Mouse (Mus musculus) layer of hippocampus, adult 18-20 months (tissue): ENCODE measurements around the gene Grik4. TPM values are rescaled to one million over a fixed set of nuclear protein-coding genes. Genes with fewer than 3 reads are reported as not detected.
A peak's percentile ranks its signal among the peaks of the same experiment; 100 is the strongest.

ENCODE experiments used
- DNase-seq, 2 experiments: peaks; one replicate each; pipeline ENCODE4 v3.0.0; 2022; ENCODE audit warnings: low spot score in 2 of 2
- total RNA-seq, 2 experiments: library from RNA; stranded (reverse); gene quantifications; 2 replicates each; pipeline ENCODE4 v1.2.3; 2021

Grik4 gene
- total RNA-seq, 2 experiments from 2014 or later: 50.7 to 54.9 TPM

DNA sequence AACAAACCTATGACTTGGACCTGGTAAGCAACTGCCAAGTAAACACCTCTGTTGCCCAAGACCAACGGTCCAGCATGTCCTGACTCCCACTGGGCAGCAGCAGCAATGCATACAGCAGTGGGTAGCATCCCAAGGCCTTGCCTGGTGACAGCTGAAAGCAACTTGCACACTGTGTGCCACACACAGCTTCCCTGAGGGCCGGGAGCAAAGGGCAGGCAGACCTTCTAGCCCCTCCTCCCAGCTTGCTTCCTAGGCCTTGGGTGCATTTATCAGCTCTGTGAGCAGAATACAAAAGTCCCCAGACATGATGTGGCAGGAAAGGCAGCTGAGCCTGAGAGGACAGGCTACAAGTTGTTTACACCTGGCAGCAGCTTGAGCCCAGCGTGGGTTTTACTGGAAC lies 37.3 kb downstream of the Grik4 start:
- DNase-seq: no peak

DNA sequence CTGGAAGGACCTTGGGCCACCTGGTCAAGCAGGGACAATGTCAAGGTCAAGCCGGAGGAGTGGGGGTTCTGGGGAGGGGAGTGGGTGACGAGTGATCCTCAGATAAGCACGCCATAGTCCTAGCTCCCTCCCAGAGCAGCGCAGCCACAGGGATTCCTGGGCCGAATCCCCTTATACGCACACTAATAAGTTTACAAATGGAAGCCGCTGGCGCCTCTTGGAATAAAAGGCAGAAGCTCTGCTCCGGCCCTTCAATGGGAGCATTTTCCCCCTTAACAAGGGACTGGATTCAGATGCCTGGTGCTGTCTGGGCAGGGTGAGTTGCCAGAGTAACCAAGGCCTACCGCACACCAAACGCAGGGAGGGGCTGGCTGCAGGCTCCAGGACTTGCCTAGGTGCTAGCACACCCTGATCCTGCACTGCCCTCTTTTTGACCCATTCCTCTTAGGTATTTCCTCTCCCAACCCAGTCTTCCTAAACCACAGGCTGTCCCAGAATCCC lies 46.2 kb downstream of the Grik4 start:
- peak in 1 of 2 experiments; percentile 39 for DNase-seq

DNA sequence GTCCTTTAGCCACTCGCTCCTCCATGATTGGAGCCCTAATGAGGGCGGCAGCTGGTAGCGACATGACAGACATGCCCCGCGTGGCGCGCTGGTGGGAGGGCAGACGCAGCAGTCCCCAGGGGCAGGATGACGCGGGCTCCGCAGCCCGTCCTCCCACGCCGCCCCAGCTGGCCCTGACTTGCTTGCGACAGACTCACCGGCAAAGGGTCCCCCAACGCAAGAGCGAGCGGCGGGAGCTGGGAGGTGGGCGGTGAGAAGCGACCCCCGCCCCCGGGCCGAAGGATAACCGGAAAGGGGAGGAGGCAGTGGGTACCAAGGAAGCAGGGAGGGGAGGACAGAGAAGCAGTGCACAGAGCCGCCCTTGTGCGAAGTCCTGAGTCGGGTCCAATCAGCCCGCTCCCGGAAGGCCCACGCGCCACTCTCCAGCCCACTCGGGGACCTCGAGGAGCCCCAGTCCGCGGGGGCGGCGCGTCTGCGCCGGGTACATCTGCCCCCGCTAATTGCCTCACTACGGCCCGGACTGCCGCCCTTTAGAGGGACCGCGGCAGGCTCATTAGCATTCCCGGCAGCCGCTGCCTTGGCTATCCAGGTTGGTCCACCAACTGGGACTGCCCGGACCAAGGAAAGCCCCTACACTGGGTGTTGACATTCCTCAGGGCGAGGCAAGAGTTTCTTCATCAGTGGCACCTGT lies 46.8 kb downstream of the Grik4 start:
- peak; percentile 76 to 77 for DNase-seq

DNA sequence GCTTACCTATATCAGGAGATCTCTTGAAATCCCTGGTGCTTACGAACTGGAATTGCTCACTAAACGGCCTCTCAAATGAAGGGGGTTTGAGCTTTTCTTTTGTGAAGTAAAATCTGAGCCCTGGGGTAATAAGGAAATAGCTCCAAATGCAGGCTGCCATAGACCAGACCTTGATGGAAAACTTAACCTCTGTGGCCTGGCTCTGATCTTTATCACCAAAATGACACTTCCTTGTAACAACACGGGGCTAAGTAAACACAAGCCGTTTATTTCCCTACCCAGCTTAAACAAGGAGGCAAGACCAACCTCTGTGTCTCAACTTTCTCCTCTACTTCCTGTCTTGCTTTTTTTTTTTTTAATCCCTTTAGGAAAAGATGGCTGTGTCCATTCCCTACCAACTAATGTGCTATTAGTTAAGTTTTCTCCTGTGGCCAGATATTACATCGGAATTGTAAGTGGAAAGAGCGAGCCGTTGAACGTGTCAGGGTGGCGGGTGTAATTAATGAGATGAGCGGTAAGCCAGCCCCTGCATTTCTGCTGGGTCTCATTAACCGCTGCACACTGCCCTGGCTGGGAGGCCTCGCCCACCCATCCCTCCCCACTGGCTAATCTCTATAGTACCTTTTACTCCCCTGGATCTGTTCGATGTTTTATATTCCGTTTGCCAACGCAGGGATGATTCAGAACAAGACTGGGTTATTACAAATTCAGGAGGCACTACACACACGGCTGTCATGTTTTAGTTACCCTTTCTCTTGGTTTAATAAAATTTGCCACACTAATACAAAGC lies 47.7 kb downstream of the Grik4 start:
- no peak for DNase-seq

DNA sequence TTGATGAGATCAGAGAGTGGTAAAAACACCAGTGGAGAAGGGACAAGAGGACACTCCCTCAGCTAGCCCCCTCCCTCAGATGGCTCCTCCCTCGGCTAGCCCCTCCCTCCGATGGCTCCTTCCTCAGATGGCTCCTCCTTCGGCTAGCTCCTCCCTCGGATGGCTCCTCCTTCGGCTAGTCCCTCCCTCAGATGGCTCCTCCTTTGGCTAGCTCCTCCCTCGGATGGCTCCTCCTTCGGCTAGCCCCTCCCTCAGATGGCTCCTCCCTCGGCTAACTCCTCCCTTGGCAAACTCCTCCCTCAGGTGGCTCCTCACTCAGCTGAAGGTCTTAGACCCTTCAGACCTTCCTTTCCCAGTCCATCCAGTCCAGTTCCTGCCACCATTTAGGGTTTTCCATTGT lies 51.5 kb downstream of the Grik4 start:
- DNase-seq: no peak

DNA sequence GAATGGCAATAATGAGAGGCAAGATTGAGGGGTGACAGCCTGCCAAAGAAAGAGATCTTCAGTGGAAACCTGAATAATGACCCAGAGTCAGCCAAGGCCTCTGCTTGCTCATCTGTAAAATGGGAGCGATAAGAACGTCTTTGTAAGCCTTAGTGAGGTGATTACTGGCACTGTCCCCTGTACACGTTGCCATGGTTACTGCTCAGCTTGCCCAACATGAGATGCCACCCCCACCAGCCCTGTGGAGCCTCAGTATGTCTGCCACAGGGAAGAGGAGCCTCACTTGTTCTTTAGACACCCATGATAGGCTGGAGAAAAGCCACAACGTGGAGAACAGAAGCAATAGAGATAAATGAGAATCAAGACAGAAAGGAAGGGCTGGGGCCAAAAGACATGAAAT lies 56.4 kb downstream of the Grik4 start:
- peak in 1 of 2 experiments; percentile 58 for DNase-seq

DNA sequence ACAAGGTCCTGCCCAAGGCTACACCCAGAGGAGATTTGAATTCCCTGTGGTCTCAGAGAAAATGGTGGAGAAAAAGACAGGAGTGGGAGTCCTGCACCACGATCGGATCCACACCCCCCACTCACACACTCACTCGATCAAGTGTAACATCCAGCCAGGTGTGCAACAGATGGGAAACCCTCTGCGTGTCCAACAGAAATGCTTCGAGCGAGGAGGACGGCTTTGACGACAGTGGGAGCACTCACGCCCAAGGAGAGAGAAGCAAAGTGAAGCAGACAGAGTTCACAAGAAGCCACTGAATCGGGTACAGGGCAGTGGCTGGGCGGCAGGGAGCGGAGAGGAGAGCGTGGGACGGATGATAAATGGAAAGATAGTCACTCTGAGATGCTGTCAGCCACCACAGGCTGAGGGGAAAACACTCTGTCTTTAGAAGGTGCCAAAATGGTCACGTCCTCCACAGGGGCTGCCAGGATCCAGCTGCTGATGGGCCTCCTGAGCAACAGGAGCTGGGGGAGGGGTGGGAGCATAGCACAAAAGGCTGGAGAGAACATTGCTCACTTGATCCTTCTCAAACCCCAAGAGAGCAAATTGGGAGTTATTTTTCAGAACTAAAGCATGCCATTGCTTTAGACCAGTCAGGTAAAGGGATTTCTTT lies 58.1 kb downstream of the Grik4 start:
- no peak for DNase-seq

DNA sequence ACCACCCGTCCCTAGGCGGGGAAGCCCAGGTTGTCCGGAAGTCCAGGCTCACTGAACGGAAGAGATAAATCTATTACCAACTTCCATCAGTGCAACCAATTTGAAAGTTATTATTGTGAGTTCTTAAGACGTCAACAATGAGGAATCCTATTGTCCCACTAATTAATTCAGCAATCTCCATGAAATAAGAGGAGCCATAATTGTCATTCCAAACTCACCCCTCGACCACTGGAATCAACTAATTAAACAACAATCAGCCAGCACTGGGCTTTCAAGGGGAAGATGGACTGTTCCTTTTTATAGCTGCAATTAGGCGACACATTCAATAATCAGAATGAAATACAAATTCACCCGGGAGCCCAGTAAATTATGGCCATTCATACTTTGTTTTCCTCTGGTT lies 58.7 kb downstream of the Grik4 start:
- DNase-seq: no peak

DNA sequence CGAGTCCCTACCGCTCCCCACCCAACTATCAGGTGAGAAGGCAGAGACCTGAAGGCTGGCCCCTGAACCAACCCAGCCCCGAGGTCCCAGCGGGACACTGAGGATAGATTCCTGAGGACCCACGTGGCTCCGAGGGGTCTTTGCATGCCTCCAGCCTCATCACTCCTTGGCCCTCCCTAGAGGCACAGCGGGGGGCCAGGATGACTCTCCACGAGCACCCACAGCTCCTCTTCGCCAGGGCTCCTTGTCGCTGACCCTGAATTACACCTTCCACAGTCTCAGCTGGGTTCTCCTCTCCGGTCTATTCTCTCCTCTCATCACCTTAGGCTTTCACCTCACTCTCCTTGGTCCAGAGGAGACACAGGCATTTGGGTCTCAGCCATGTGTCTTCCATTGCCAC lies 59.2 kb downstream of the Grik4 start:
- no peak for DNase-seq

DNA sequence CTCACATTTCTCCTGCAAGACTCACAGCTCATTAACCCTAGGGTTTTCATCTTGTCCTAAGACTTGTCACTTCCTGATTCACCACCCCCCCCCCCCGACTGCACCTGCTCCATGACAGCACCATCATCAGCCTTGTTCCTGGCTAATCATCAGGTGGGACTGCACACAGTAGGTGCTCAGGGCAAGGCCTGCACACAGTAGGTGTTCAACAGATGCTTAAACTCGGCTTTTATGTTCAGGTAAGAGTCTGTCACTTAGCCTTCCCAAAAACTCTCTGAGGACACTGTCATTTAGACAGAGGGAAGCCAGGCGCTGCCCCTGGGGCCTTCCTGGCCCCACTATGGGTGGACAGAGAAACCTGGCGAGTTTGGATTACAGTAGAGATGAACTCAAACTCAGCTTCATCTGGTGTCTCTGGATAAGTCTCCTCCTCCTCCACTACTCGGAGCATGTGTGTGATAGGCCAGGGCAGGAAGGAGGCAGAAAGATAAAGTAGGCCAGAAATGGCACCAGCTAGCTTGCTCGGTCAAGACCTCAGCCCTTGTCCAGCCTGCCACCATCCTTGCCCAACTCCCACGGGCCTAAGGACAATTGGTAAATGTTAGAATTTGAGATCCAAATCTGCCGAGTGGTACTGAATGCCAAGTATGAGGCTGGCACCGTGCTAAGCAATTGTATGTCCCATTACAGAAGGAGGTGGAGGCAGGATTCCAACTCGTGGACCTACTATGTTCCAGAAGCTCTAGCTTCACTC lies 61.1 kb downstream of the Grik4 start:
- DNase-seq: no peak

DNA sequence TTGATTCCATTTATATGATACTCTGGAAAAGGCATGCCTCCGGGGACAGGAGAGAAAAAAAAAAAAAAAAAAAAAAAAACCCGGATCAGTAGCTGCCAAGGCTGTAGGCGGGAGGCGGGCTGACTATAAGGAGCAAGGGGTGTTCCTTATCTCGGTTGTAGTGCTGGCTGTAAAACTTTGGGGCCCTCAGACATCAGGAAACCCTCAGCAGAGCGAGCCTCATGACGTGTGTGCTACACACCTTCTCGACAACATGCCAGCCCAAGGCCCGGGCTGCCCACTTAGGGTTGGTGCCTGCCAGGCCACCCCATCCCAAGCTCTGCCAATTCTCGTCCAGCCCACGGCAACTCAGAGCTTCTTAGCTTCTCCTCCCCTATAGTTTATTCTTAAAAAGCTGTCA lies 62.0 kb downstream of the Grik4 start:
- no peak for DNase-seq

DNA sequence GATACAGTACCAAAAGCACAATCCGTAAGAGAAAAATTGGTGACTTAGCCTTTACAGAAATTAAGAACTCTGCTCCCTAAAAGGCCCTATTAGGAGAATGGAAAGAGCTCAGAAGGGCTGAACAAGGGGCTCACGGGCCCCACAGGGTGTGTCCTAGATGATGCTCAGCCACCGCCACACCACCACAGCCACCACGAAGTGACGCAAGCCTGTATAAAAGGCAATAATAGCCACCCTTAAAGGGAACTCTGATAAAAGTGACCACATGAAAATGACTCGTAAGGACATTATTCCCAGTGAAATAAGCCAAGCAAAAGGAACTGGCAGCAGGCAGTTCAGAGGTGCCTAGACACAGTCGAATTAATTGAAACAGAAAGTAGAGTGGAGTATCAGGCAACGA lies 63.3 kb downstream of the Grik4 start:
- DNase-seq: no peak

DNA sequence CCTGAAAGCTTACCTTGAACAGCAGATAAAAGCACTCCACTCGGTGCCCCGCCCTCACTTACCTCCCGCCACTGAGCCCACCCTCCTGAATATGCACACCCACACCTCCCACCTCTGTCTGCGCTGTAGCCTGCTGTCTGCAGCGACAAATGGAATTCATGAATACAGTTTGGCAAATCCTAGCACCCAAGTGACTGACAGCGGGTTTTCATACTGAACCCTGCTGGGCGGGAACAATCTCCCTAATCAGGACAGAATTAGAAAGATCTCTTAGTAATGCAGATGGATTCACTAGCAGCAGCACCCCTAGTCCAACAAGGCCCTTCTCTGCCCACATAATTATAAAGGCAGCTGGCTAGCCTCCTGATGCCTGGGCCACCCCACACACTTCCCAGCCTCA lies 65.9 kb downstream of the Grik4 start:
- DNase-seq: peak in 1 of 2 experiments; percentile 56

DNA sequence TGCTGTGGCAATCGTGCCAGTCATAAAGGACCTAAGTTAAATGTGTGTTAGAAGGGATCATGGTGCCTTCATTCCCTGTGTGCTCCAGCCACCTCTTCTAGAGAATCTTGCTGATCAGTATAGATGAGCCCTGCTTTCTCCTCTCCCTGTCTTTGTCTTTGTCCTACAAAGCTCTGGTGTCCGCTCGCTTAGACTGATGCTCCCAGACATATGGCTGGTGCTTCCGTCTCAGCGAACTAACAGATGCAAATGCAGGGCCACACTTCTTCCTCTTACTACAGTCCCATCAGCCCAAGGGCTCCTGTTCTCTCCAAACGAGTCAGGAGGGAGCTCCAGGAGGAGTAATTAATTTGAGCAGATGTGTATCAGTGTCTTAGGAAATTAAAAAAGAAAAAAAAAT lies 71.4 kb downstream of the Grik4 start:
- no peak for DNase-seq

DNA sequence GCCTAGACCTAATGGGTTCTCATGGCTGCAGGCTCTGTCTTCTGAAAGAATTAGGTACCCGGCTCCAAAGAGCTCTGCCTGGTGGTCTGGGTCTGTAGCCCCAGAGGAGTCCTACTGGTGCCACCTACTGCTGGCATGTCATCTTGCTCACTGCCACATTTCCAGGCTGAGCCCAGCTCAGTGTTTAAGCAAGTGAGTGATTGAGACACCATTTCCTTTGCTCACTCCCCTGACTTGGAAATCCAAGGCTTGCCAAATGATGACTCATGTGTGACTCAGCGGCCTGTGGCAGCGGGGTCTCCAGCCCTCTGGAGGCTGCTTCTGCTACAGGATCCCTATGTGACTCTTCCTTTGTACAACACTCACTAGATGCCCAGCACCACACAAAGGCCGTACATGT lies 72.6 kb downstream of the Grik4 start:
- DNase-seq: peak in 1 of 2 experiments; percentile 42

DNA sequence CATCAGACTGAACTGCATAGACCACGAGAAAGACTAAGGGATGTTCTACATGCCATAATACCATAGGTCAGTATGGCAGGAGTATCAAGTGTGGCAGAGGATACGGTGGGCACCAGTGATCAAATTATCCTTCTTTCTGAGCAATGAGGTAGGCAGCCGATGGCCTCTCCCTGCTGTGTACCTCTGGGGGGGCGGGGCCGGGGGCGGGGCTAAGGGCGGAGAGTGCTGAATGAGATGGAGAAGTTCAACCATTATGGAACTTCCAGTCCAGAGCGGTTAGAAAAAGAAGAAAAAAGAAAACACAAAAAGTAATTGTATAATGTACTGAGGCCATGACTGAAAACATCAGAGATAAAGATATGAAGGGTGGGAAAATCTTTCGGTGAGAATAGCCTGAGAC lies 74.0 kb downstream of the Grik4 start:
- no peak for DNase-seq

DNA sequence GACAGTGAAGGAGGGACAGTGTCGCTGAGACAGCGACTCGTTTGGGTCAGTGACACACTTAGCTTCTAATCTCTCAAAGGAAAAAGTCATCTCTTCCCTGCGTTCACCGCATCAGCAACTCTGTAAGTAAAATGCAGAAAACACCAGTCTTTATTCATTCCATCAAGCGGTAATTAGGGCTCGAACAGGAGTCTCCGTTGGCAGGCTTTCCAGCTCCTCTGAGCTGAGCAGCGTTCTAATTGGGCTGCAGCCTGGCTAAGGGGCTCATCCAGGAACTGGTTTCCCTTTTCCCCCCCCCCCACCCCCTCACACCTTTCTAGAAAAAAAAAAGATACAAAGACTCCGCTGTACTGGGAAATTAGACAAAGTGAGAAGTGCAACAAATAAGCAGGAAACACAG lies 75.8 kb downstream of the Grik4 start:
- DNase-seq: no peak

DNA sequence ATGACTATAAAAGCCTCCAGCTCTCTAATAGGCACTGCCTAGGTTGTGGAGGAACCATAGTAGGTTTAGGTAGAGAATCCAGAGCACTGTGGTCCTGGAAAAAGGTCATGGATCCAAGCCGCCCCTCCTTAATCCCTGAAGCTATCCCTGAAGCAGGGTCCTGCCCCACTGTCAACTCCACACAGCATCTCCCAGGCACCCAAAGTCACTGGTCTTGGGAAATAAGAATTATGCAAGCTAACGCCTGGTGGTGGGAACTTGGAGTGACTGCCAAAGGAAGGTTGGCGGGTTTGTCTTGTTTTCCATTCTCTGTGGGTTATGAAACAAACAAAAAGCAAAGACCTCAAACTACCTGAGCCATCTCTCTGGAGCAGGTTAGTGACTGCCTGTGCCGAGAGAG lies 77.6 kb downstream of the Grik4 start:
- no peak for DNase-seq

DNA sequence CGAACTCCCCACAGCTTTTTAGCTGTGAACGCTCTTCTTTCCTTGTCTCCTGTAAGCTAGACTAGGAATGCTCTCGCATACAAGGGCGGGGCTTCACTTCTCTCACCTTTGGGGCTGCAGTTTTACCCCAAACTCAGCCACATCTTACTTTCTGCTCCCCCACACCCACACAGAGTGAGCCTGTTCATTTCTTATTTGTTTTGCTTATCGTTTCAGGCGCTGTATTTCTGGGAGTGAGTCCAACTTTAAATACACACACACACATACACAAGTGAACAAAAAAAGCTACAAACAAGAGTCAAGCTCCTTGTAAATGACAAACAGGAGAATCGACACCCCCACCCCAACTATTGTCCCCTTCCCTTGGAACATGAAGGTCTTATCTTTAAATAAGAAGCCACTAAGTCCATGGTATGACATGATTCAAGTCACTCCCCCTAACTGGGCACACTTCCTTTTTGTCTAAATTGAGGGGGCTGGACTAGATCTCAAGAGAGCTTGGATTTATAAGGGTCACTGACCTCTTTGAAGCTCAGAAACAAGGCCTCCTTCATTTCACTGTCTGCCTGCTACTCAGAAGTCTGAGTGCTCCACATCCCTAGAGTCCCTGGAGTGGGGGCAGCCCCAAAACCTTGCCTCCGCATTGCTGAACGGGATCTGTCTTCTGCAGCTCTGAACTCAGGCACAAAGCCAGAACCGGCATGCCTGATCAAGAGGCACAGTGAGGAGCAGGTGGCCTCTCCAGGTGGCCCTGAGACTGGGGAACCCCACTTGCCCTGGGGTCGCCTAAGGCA lies 79.1 kb downstream of the Grik4 start:
- DNase-seq: no peak

DNA sequence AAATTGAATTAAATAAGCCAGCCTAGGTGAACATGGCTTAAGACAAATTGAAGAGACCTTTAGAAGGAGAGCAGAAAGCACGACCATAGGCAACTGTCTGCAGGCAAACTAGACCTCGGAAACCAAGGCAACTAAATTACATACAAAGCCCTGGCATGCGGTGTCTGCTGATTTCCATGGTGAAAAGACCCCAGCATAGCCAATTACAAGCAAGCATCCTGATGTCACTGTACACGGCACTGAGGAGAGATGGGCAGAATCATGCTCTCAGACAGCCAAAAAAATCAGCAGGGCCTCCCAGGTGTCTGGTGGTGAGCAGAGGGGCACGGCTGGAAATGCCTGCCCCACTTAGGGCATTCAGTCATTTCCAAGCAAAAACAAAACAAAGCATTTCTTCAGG lies 80.9 kb downstream of the Grik4 start:
- DNase-seq: no peak

DNA sequence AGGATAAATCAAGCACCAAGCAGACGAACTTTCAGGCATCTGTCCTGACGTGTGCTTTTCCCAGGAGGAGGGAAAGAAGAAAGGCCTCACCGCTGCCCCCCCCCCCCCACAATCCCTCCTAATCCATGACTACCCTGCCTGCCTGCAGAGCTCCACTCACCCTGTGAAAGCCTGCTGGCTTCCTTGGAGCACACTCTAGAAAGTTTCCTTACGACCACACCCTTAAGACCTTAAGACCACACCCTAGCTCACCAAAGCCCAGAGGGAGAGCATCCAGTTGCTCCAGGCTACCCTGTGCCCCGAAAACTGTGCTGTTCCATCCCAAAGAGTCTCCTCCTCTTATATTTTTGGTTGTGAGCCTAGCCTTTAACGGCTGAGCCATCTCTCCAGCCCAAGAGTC lies 82.6 kb downstream of the Grik4 start:
- DNase-seq: no peak
